In genomic region chr9:66067542-66067941, GRCm38 (mm10) we compare ENCODE assay signal across 9 mouse cellular contexts. TPM values are rescaled to one million over a fixed set of nuclear protein-coding genes. Genes with fewer than 3 reads are reported as not detected.
DNase-seq lines count a peak whose midpoint lies in the region; ATAC-seq lines count a peak whose summit lies in the region.
"Had no signal": no experiment of that assay in that cellular context is flagged by ENCODE, and none has a peak within 500 bp of the region (broad histone marks: within the 10 kb centered on the region; RNA-seq: fewer than 3 reads in every experiment).

No protein-coding gene starts in this region.

- peak; percentile 69 for DNase-seq in adrenal gland, postnatal 10 days
- no peak for DNase-seq in adrenal gland, adult 18-20 months (ENCODE audit: low spot score in 2 of 2)
- DNase-seq in neural tube, embryonic 10.5 days (ENCODE audit: extremely low spot score, low spot score) = peak; percentile 47
- DNase-seq in gastrocnemius, adult 18-20 months (ENCODE audit: low spot score) = peak; percentile 40
- DNase-seq in limb, embryonic 11.5 days (ENCODE audit: low spot score) = peak; percentile 53
- no peak for DNase-seq in layer of hippocampus, adult 8-10 months (ENCODE audit: low spot score in 2 of 2)

- H3K9ac ChIP-seq in neural tube, embryonic 15.5 days (replicated peaks) = no peak overlapping the region
- no peak overlapping the region for H3K9ac ChIP-seq in limb, embryonic 11.5 days (ENCODE audit: low read length)
- H3K9ac ChIP-seq in neural tube, embryonic 13.5 days = no peak overlapping the region
- H3K9ac ChIP-seq: heart, embryonic 15.5 days had no signal

- peaks cover 34% of the 10 kb centered on the region for H3K27me3 ChIP-seq in neural tube, embryonic 15.5 days (replicated peaks)
- H3K27me3 ChIP-seq in limb, embryonic 11.5 days (ENCODE audit: control insufficient read depth, insufficient read depth, low read length) = peaks cover 16% of the 10 kb centered on the region
- H3K27me3 ChIP-seq in neural tube, embryonic 13.5 days = peaks cover 47% of the 10 kb centered on the region

- 21% methylated on average over 5 of the region's 5 CpGs for WGBS in neural tube, embryonic 15.5 days
- 22% methylated on average over 5 of the region's 5 CpGs for WGBS in limb, embryonic 11.5 days
- WGBS in neural tube, embryonic 13.5 days = 23% methylated on average over 5 of the region's 5 CpGs

- no peaks in the 10 kb centered on the region for H3K9me3 ChIP-seq in neural tube, embryonic 15.5 days (replicated peaks)
- H3K9me3 ChIP-seq in limb, embryonic 11.5 days (ENCODE audit: control insufficient read depth, low read length) = no peaks in the 10 kb centered on the region
- no peaks in the 10 kb centered on the region for H3K9me3 ChIP-seq in neural tube, embryonic 13.5 days
- H3K9me3 ChIP-seq: heart, embryonic 15.5 days had no signal

- ATAC-seq in neural tube, embryonic 15.5 days (ENCODE audit: low FRiP score) = no peak
- ATAC-seq in limb, embryonic 11.5 days (ENCODE audit: insufficient number of reproducible peaks, low FRiP score, low TSS enrichment, low read depth) = 0 out of 2 replicates have a peak, but pooled peaks have one; percentile 19
- ATAC-seq in neural tube, embryonic 13.5 days (ENCODE audit: low read depth) = 0 out of 2 replicates have a peak, but pooled peaks have one; percentile 11

- no peak overlapping the region for H3K4me3 ChIP-seq in neural tube, embryonic 15.5 days (replicated peaks)
- no peak overlapping the region for H3K4me3 ChIP-seq in limb, embryonic 11.5 days (ENCODE audit: low read depth, low read length)
- H3K4me3 ChIP-seq in neural tube, embryonic 13.5 days = no peak overlapping the region
- H3K4me3 ChIP-seq: heart, embryonic 15.5 days had no signal

- peaks cover 44% of the 10 kb centered on the region for H3K36me3 ChIP-seq in neural tube, embryonic 15.5 days
- H3K36me3 ChIP-seq in limb, embryonic 11.5 days (ENCODE audit: control insufficient read depth, insufficient read depth, low read length) = peaks cover 35% of the 10 kb centered on the region
- H3K36me3 ChIP-seq in neural tube, embryonic 13.5 days = peaks cover 48% of the 10 kb centered on the region

- no peak overlapping the region for H3K4me2 ChIP-seq in neural tube, embryonic 15.5 days
- no peak overlapping the region for H3K4me2 ChIP-seq in limb, embryonic 11.5 days (ENCODE audit: low read depth, severe bottlenecking)
- H3K4me2 ChIP-seq in neural tube, embryonic 13.5 days = no peak overlapping the region
- H3K4me2 ChIP-seq: heart, embryonic 15.5 days had no signal

- no peak overlapping the region for H3K27ac ChIP-seq in neural tube, embryonic 15.5 days (replicated peaks)
- no peak overlapping the region for H3K27ac ChIP-seq in limb, embryonic 11.5 days (replicated peaks; ENCODE audit: low read depth, low read length)
- H3K27ac ChIP-seq in neural tube, embryonic 13.5 days (replicated peaks) = no peak overlapping the region
- H3K27ac ChIP-seq: heart, embryonic 15.5 days had no signal

- peaks cover 13% of the 10 kb centered on the region for H3K4me1 ChIP-seq in neural tube, embryonic 15.5 days
- H3K4me1 ChIP-seq in limb, embryonic 11.5 days (ENCODE audit: control insufficient read depth, insufficient read depth, low read length) = peaks cover 6% of the 10 kb centered on the region
- H3K4me1 ChIP-seq in neural tube, embryonic 13.5 days (replicated peaks) = peaks cover 18% of the 10 kb centered on the region

RNA-seq across cellular contexts. Expression of gene Snx22, which starts 2.0 kb away (rescaled TPM):
- 1 to 10 TPM in 1 of 2 experiments, under 1 TPM in 1; 0.66 to 1.9 TPM for total RNA-seq in adrenal gland, postnatal 10 days (2021)
- total RNA-seq in adrenal gland, adult 18-20 months (2021) = under 1 TPM; 0.17 to 0.38 TPM
- 10.7 and 12.1 TPM in 2 replicates for polyA plus RNA-seq in neural tube, embryonic 15.5 days (2015; fragmentation: Nextera tagmentation; extraction: Ambion mirVana)
- total RNA-seq in gastrocnemius, adult 18-20 months (2021) = under 1 TPM in 1 of 2 experiments, not detected in 1; 0.17 TPM
- polyA plus RNA-seq in limb, embryonic 11.5 days (2014; fragmentation: Nextera tagmentation; extraction: Ambion mirVana) = 2.3 and 2.9 TPM in 2 replicates
- 5.3 and 6.6 TPM in 2 replicates for polyA plus RNA-seq in neural tube, embryonic 13.5 days (2015; fragmentation: Nextera tagmentation; extraction: Ambion mirVana)
- total RNA-seq in layer of hippocampus, adult 8-10 months (2022) = 1 to 10 TPM; 5.0 to 8.6 (median 7.5) TPM

RNA-seq across cellular contexts. Expression of gene Ppib, which starts 7.5 kb away (rescaled TPM):
- total RNA-seq in adrenal gland, postnatal 10 days (2021) = 100 to 1,000 TPM; 364 to 402 TPM
- total RNA-seq in adrenal gland, adult 18-20 months (2021) = 100 to 1,000 TPM; 258 to 275 TPM
- 371 and 378 TPM in 2 replicates for polyA plus RNA-seq in neural tube, embryonic 15.5 days (2015; fragmentation: Nextera tagmentation; extraction: Ambion mirVana)
- 10 to 100 TPM; 32.4 to 38.4 TPM for total RNA-seq in gastrocnemius, adult 18-20 months (2021)
- 523 and 551 TPM in 2 replicates for polyA plus RNA-seq in limb, embryonic 11.5 days (2014; fragmentation: Nextera tagmentation; extraction: Ambion mirVana)
- 420 and 438 TPM in 2 replicates for polyA plus RNA-seq in neural tube, embryonic 13.5 days (2015; fragmentation: Nextera tagmentation; extraction: Ambion mirVana)
- total RNA-seq in layer of hippocampus, adult 8-10 months (2022) = 100 to 1,000 TPM; 174 to 209 (median 191) TPM

RNA-seq across cellular contexts. Expression of gene Snx1, which starts 58.8 kb away (rescaled TPM):
- total RNA-seq in adrenal gland, postnatal 10 days (2021) = 10 to 100 TPM; 72.3 to 81.3 TPM
- total RNA-seq in adrenal gland, adult 18-20 months (2021) = 100 to 1,000 TPM in 1 of 2 experiments, 10 to 100 TPM in 1; 89.6 to 103 TPM
- 70.4 and 80.0 TPM in 2 replicates for polyA plus RNA-seq in neural tube, embryonic 15.5 days (2015; fragmentation: Nextera tagmentation; extraction: Ambion mirVana)
- total RNA-seq in gastrocnemius, adult 18-20 months (2021) = 10 to 100 TPM; 10.7 to 13.3 TPM
- 123 and 127 TPM in 2 replicates for polyA plus RNA-seq in limb, embryonic 11.5 days (2014; fragmentation: Nextera tagmentation; extraction: Ambion mirVana)
- polyA plus RNA-seq in neural tube, embryonic 13.5 days (2015; fragmentation: Nextera tagmentation; extraction: Ambion mirVana) = 83.5 and 84.3 TPM in 2 replicates
- 10 to 100 TPM; 84.0 to 94.9 (median 90.0) TPM for total RNA-seq in layer of hippocampus, adult 8-10 months (2022)

RNA-seq across cellular contexts. Expression of gene Ciao2a, which starts 58.9 kb away (rescaled TPM):
- 10 to 100 TPM; 89.9 to 97.4 TPM for total RNA-seq in adrenal gland, postnatal 10 days (2021)
- 10 to 100 TPM; 68.8 to 80.3 TPM for total RNA-seq in adrenal gland, adult 18-20 months (2021)
- polyA plus RNA-seq in neural tube, embryonic 15.5 days (2015; fragmentation: Nextera tagmentation; extraction: Ambion mirVana) = 73.7 and 100 TPM in 2 replicates
- 10 to 100 TPM; 49.7 to 53.9 TPM for total RNA-seq in gastrocnemius, adult 18-20 months (2021)
- 177 and 178 TPM in 2 replicates for polyA plus RNA-seq in limb, embryonic 11.5 days (2014; fragmentation: Nextera tagmentation; extraction: Ambion mirVana)
- 99.2 and 110 TPM in 2 replicates for polyA plus RNA-seq in neural tube, embryonic 13.5 days (2015; fragmentation: Nextera tagmentation; extraction: Ambion mirVana)
- total RNA-seq in layer of hippocampus, adult 8-10 months (2022) = 10 to 100 TPM; 24.3 to 30.0 (median 27.0) TPM

Comparison
In these comparisons a context has a peak if more than half of its experiments do, and no peak if none do; other contexts are left out.
1. DNase-seq: peak in adrenal gland, postnatal 10 days (single experiment), neural tube, embryonic 10.5 days (single experiment), gastrocnemius, adult 18-20 months (single experiment) and limb, embryonic 11.5 days (single experiment); none in adrenal gland, adult 18-20 months (0 of 2) and layer of hippocampus, adult 8-10 months (0 of 2).
2. RNA of gene Ppib, which starts 7.5 kb away (total RNA-seq): 364 to 402 TPM in adrenal gland, postnatal 10 days, 258 to 275 TPM in adrenal gland, adult 18-20 months and 174 to 209 TPM in layer of hippocampus, adult 8-10 months; 32.4 to 38.4 TPM in gastrocnemius, adult 18-20 months; every median in the first group is over 4 times any median in the second.
3. RNA of gene Snx1, which starts 58.8 kb away (total RNA-seq): 89.6 to 103 TPM in adrenal gland, adult 18-20 months, 84.0 to 94.9 TPM in layer of hippocampus, adult 8-10 months and 72.3 to 81.3 TPM in adrenal gland, postnatal 10 days; 10.7 to 13.3 TPM in gastrocnemius, adult 18-20 months; every median in the first group is over 4 times any median in the second.